Mouse (Mus musculus) embryonic facial prominence, embryonic 11.5 days (tissue): Measurements from ENCODE around the gene Pmvk. TPM values are rescaled to one million over a fixed set of nuclear protein-coding genes. Genes with fewer than 3 reads are reported as not detected.

Experiments used
- ATAC-seq: fragments of 200-750 bp; cut with Nextera tagmentation; replicated peaks from 2 replicates; pipeline ENCODE4 v1.8.0; 2017; ENCODE audit warnings: low read depth; ENCODE audit not compliant: insufficient number of reproducible peaks, low FRiP score, low TSS enrichment
- DNase-seq: peaks from one replicate; pipeline ENCODE4 v3.0.0-alpha.2; 2015; ENCODE audit warnings: low spot score
- H3K27ac ChIP-seq: fragments of 300-500 bp; sonication (generic); replicated peaks from 2 replicates; pipeline ENCODE4 v1.5.1; 2014; ENCODE audit warnings: mild to moderate bottlenecking, low read depth, low read length, control low read depth
- H3K27me3 ChIP-seq: fragments of 300-500 bp; sonication (generic); 2 replicates; pipeline ENCODE4 v1.6.1; 2014; ENCODE audit warnings: mild to moderate bottlenecking, low read length, moderate library complexity, mixed read lengths; ENCODE audit not compliant: control insufficient read depth, insufficient read depth
- H3K36me3 ChIP-seq: fragments of 300-500 bp; sonication (generic); replicated peaks from 2 replicates; pipeline ENCODE4 v1.6.1; 2014; ENCODE audit warnings: low read depth, mild to moderate bottlenecking, low read length, moderate library complexity, mixed read lengths; ENCODE audit not compliant: control insufficient read depth, insufficient read depth
- H3K4me1 ChIP-seq: fragments of 300-500 bp; sonication (generic); 2 replicates; pipeline ENCODE4 v1.6.1; 2014; ENCODE audit warnings: low read length, mixed read lengths; ENCODE audit not compliant: control insufficient read depth, insufficient read depth
- H3K4me2 ChIP-seq: fragments of 300-500 bp; sonication (generic); 2 replicates; pipeline ENCODE4 v1.6.1; 2014; ENCODE audit warnings: low read depth, mild to moderate bottlenecking, control low read depth, low read length, moderate library complexity
- H3K4me3 ChIP-seq: fragments of 300-500 bp; sonication (generic); 2 replicates; pipeline ENCODE4 v1.5.1; 2014; ENCODE audit warnings: low read depth, low read length, control low read depth
- H3K9ac ChIP-seq: fragments of 300-500 bp; sonication (generic); replicated peaks from 2 replicates; pipeline ENCODE4 v1.6.1; 2014; ENCODE audit warnings: mild to moderate bottlenecking, control low read depth, low read length
- H3K9me3 ChIP-seq: fragments of 300-500 bp; sonication (generic); replicated peaks from 2 replicates; pipeline ENCODE4 v1.6.1; 2016; ENCODE audit warnings: mild to moderate bottlenecking, low read length, inconsistent platforms, mixed read lengths; ENCODE audit not compliant: control insufficient read depth
- WGBS: fragments of 180-500 bp; shearing (Covaris S2); extraction: QIAGEN DNeasy Blood & Tissue Kit; methylation state at CpG from one replicate; pipeline ENCODE4 v1.1.7; 2014; 5-methylcytosine and 5-hydroxymethylcytosine counted together
- polyA plus RNA-seq: library from polyadenylated mRNA; unstranded; fragments of >200 nt; fragmentation: Nextera tagmentation; extraction: Ambion mirVana; gene quantifications from 2 replicates; pipeline ENCODE4 v1.2.1, GENCODE M21; 2014

Pmvk gene
- polyA plus RNA-seq, result 57.3 and 58.9 TPM in 2 replicates

- Histone ChIP-seq H3K27me3 (no peaks in the 10 kb centered on the region), H3K27ac (no peak within 1 kb of the TSS), H3K9me3 (no peaks in the 10 kb centered on the region), H3K9ac (no peak within 1 kb of the TSS), H3K4me3 (no peak within 1 kb of the TSS), H3K4me2 (no peak within 1 kb of the TSS), H3K4me1 (no peaks in the 10 kb centered on the region), H3K36me3 (no peaks in the 10 kb centered on the region)
- 59% methylated on average over 10 of the region's 10 CpGs for whole genome bisulfite sequencing
- ATAC-seq (no peak), DNase-seq (no peak)
Measured at GRCm38 (mm10) chr3:89454401-89455177, at the start of gene Pmvk. TSS of gene Pmvk (plus strand) at chr3:89454541.

DNA sequence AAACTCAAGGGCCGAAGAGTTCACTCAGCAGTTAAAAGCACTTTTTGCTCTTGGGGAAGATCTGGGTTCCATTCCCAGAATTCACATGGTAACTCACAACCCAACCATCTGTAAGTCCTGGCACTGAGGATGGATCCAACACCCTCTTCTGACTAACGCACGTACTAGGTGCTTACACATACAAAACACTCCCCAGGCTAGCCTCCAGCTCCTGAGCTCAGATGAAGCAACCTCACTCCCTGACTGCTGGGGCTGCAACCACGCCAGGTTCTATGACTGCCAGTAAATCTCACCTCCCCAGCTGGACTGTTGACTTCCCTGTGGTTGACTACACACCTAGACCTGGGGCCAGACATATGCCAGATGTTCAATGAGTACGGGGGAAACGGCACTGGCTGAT, 47.5 kb upstream of the Pmvk start:
- Histone ChIP-seq H3K9me3 (no peaks in the 10 kb centered on the region), H3K27ac (no peak overlapping the region), H3K9ac (no peak overlapping the region), H3K4me3 (no peak overlapping the region), H3K4me1 (peaks cover 3% of the 10 kb centered on the region; the same call in 1 of the 2 replicates), H3K27me3 (no peaks in the 10 kb centered on the region), H3K4me2 (no peak overlapping the region), H3K36me3 (peaks cover 3% of the 10 kb centered on the region)
- ATAC-seq (no peak), DNase-seq (no peak)
- 91% methylated on average over 6 of the region's 6 CpGs for WGBS

DNA sequence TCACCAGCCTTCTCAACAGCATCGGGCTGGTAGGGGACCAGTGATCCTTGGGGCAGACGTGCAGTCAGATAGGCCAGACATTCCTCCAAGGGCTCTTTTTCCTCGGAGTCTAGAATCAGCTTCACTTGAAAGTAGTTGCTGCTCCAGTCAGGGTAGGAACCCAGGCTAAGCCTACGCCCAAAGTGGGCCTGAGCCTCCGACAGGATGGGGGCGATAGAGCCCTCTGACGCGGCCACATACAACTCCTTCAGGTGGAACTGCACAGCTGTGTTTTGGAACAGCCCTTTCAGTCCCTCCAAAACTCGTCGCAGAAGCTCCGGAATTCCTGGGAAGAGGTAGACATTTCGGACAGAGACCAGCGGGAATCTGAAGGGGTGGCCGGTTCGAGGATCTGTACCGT, 45.9 kb upstream of the Pmvk start:
- no peaks in the 10 kb centered on the region for H3K36me3 ChIP-seq
- no peak for ATAC-seq
- no peak overlapping the region for H3K27ac ChIP-seq
- H3K9me3 ChIP-seq, result no peaks in the 10 kb centered on the region
- 66% methylated on average over 16 of the region's 16 CpGs for WGBS
- H3K27me3 ChIP-seq, result no peaks in the 10 kb centered on the region
- DNase-seq, result no peak
- H3K9ac ChIP-seq, result no peak overlapping the region
- H3K4me1 ChIP-seq, result peaks cover 3% of the 10 kb centered on the region; the same call in 1 of the 2 replicates
- no peak overlapping the region for H3K4me2 ChIP-seq
- H3K4me3 ChIP-seq, result no peak overlapping the region

- no peak for ATAC-seq
- no peaks in the 10 kb centered on the region for H3K27me3 ChIP-seq
- no peak overlapping the region for H3K9ac ChIP-seq
- H3K4me2 ChIP-seq, result no peak overlapping the region
- no peak for DNase-seq
- H3K27ac ChIP-seq, result no peak overlapping the region
- H3K4me3 ChIP-seq, result no peak overlapping the region
- H3K4me1 ChIP-seq, result peaks cover 3% of the 10 kb centered on the region; the same call in 1 of the 2 replicates
- H3K9me3 ChIP-seq, result no peaks in the 10 kb centered on the region
- 96% methylated on average over 3 of the region's 3 CpGs for WGBS
- H3K36me3 ChIP-seq, result peaks cover 7% of the 10 kb centered on the region
Measured at GRCm38 (mm10) chr3:89409701-89410100, 44.6 kb upstream of the Pmvk start.

DNA sequence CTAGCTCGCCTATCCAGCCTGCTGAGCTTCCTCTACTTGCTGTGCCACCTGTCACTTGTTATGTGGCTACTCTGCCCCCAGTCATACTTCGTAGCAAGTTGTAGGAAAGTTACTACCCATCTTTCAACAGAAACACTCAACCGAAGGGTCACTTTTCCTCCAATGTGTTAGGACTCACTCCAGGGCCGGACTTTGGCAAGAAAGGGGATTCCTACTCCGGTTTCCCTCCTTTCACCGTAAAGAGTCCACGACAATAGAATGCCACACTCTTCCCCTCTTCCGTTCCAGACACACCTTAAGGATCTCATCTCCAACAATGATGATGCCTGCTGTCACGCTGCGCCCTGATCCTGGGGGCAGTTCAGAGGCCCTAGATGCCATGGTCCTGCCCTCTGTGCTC, 43.5 kb upstream of the Pmvk start:
- no peaks in the 10 kb centered on the region for H3K9me3 ChIP-seq
- H3K9ac ChIP-seq, result peak overlapping the region; percentile 52
- H3K27me3 ChIP-seq, result no peaks in the 10 kb centered on the region
- no peak overlapping the region for H3K27ac ChIP-seq
- WGBS, result 81% methylated on average over 10 of the region's 10 CpGs
- peak overlapping the region; percentile 59 for H3K4me2 ChIP-seq
- ATAC-seq (no peak), DNase-seq (no peak)
- H3K4me1 ChIP-seq, result peaks cover 3% of the 10 kb centered on the region; the same call in 1 of the 2 replicates
- H3K36me3 ChIP-seq, result peaks cover 13% of the 10 kb centered on the region
- peak overlapping the region; percentile 47 for H3K4me3 ChIP-seq

- 7% methylated on average over 28 of the region's 28 CpGs for WGBS
- Histone ChIP-seq H3K9ac (peak within 1 kb of the TSS; percentile 52), H3K27ac (no peak within 1 kb of the TSS), H3K4me3 (peak within 1 kb of the TSS; percentile 47), H3K36me3 (peaks cover 17% of the 10 kb centered on the region), H3K4me2 (peak within 1 kb of the TSS; percentile 59), H3K9me3 (no peaks in the 10 kb centered on the region), H3K27me3 (no peaks in the 10 kb centered on the region), H3K4me1 (peaks cover 4% of the 10 kb centered on the region; the same call in 1 of the 2 replicates)
- ATAC-seq (peak; percentile 98), DNase-seq (peak; percentile 99)
Measured at GRCm38 (mm10) chr3:89411490-89412393, 42.6 kb upstream of the Pmvk start, which contains the start of gene Flad1. TSS of gene Flad1 (minus strand) at chr3:89411870.

- no peak for DNase-seq
Measured at GRCm38 (mm10) chr3:89416158-89416557, 38.2 kb upstream of the Pmvk start.

More at GRCm38 (mm10) chr3:89416158-89416557, 38.2 kb upstream of the Pmvk start:
- peaks cover 2% of the 10 kb centered on the region; the same call in 1 of the 2 replicates for H3K4me1 ChIP-seq
- no peak for ATAC-seq
- H3K27me3 ChIP-seq, result no peaks in the 10 kb centered on the region
- H3K27ac ChIP-seq, result no peak overlapping the region
- WGBS, result 96% methylated on average over 8 of the region's 8 CpGs
- H3K9ac ChIP-seq, result no peak overlapping the region
- H3K4me2 ChIP-seq, result no peak overlapping the region
- H3K9me3 ChIP-seq, result no peaks in the 10 kb centered on the region
- H3K36me3 ChIP-seq, result peaks cover 17% of the 10 kb centered on the region
- H3K4me3 ChIP-seq, result no peak overlapping the region
